Mouse (Mus musculus) liver, postnatal 0 days (tissue): ENCODE measurements around the gene Atcay. TPM values are rescaled to one million over a fixed set of nuclear protein-coding genes. Genes with fewer than 3 reads are reported as not detected.
A peak's percentile ranks its signal among the peaks of the same experiment; 100 is the strongest.

Source experiments
- ATAC-seq: fragments of 200-750 bp; cut with Nextera tagmentation; 2 replicates; pipeline ENCODE4 v1.8.0; 2017; ENCODE audit warnings: mild to moderate bottlenecking, moderate library complexity
- DNase-seq: peaks from one replicate; pipeline ENCODE4 v3.0.0-alpha.2; 2016
- H3K27ac ChIP-seq: fragments of 300-500 bp; sonication (generic); 2 replicates; pipeline ENCODE4 v1.5.1; 2014; ENCODE audit warnings: antibody characterized with exemption, moderate library complexity, mild to moderate bottlenecking, low read depth
- H3K27me3 ChIP-seq: fragments of 300-500 bp; sonication (generic); 2 replicates; pipeline ENCODE4 v1.6.1; 2014; ENCODE audit warnings: low read length, control low read depth, mixed read lengths; ENCODE audit not compliant: insufficient read depth
- H3K36me3 ChIP-seq: fragments of 300-500 bp; sonication (generic); replicated peaks from 2 replicates; pipeline ENCODE4 v1.6.1; 2014; ENCODE audit warnings: mild to moderate bottlenecking, control low read depth, low read length, moderate library complexity, mixed read lengths; ENCODE audit not compliant: insufficient read depth
- H3K4me1 ChIP-seq: fragments of 300-500 bp; sonication (generic); 2 replicates; pipeline ENCODE4 v1.6.1; 2014; ENCODE audit warnings: antibody characterized with exemption, mild to moderate bottlenecking, control low read depth; ENCODE audit not compliant: insufficient read depth
- H3K4me2 ChIP-seq: fragments of 300-500 bp; sonication (generic); 2 replicates; pipeline ENCODE4 v1.6.1; 2014; ENCODE audit warnings: low read depth, mild to moderate bottlenecking, low read length, moderate library complexity, mixed read lengths
- H3K4me3 ChIP-seq: fragments of 300-500 bp; sonication (generic); 2 replicates; pipeline ENCODE4 v1.5.1; 2014; ENCODE audit warnings: low read depth, low read length
- H3K9ac ChIP-seq: fragments of 300-500 bp; sonication (generic); replicated peaks from 2 replicates; pipeline ENCODE4 v1.6.1; 2014; ENCODE audit warnings: mild to moderate bottlenecking, moderate library complexity
- H3K9me3 ChIP-seq: fragments of 300-500 bp; sonication (generic); 2 replicates; pipeline ENCODE4 v1.6.1; 2016; ENCODE audit warnings: mild to moderate bottlenecking, control low read depth, low read length, mixed read lengths
- CTCF ChIP-seq: sonication (generic); IDR thresholded peaks from 2 replicates; pipeline ENCODE4 v1.5.1; 2016; ENCODE audit warnings: antibody characterized with exemption, low read depth
- EP300 ChIP-seq: IDR thresholded peaks from 2 replicates; pipeline ENCODE4 v1.6.1; 2016; ENCODE audit warnings: antibody characterized with exemption, low read depth, mild to moderate bottlenecking
- WGBS: fragments of 180-500 bp; shearing (Covaris S2); extraction: QIAGEN DNeasy Blood & Tissue Kit; methylation state at CpG from one replicate; pipeline ENCODE4 v1.1.7; 2014; ENCODE audit not compliant: insufficient replicate concordance; 5-methylcytosine and 5-hydroxymethylcytosine counted together
- polyA plus RNA-seq: library from polyadenylated mRNA; unstranded; fragments of >200 nt; fragmentation: Nextera tagmentation; extraction: Ambion mirVana; gene quantifications from 2 replicates; pipeline ENCODE4 v1.2.1, GENCODE M21; 2015

The Atcay gene
- polyA plus RNA-seq, 1 experiment from 2014 or later = not detected

DNA sequence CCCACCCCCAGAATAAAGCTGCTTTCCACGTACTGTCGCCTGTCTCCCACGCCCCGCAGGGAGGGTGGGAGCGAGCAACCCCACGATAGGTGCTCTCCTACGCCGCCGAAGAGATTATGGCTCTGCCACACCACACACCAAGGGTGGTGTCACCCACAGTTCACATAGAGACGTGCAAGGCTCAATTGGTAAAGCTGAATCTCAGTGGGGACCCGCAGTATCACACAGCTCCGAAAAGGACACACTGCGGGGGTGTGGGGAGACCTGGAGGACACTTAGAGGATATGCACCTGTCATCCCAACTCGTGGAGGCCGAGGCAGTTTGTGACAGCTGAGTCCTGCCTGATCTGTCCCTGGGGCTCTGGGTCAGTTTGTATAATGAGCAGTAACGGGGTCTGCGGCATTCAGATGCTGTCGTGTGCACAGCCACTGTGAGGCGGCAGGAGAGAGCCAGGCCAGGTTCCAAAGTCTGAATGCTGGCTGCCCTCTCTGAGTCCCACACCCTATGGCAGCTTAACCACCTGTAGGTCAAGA is 37.6 kb downstream of the Atcay start:
- TF ChIP-seq EP300 (no peak), CTCF (no peak)
- Histone ChIP-seq H3K4me3 (peak overlapping the region; percentile 64), H3K9ac (peak overlapping the region; percentile 80), H3K4me2 (peak overlapping the region; percentile 88), H3K36me3 (peaks cover 8% of the 10 kb centered on the region; the same call in 1 of the 2 replicates), H3K27me3 (peaks cover 23% of the 10 kb centered on the region), H3K4me1 (peaks cover 34% of the 10 kb centered on the region), H3K27ac (peak overlapping the region; percentile 89), H3K9me3 (no peaks in the 10 kb centered on the region)
- DNase-seq = peak; percentile 40
- 6% methylated on average over 19 of the region's 19 CpGs for WGBS
- peak; percentile 8 for ATAC-seq

DNA sequence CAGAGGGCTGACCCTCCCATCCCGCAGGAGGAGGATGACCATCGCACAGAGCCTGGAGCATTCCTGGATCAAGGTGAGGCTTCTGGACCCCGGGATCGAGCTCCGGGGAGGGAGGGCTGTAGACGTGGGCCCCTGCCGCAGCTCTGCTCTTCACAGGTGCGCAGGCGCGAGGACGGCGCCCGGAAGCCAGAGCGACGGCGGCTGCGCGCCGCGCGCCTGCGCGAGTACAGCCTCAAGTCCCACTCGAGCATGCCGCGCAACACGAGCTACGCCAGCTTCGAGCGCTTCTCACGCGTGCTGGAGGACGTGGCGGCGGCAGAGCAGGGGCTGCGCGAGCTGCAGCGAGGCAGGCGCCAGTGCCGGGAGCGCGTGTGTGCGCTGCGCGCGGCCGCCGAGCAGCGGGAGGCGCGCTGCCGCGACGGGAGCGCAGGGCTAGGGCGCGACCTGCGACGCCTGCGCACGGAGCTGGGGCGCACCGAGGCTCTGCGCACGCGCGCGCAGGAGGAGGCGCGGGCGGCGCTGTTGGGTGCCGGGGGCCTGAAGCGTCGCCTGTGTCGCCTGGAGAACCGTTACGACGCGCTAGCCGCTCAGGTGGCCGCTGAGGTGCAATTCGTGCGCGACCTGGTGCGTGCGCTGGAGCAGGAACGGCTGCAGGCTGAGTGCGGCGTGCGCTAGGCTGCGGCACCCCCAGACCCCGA is 38.2 kb downstream of the Atcay start:
- Histone ChIP-seq H3K36me3 (peaks cover 8% of the 10 kb centered on the region; the same call in 1 of the 2 replicates), H3K27ac (peak overlapping the region; percentile 89), H3K27me3 (peaks cover 23% of the 10 kb centered on the region), H3K4me2 (peak overlapping the region; percentile 88), H3K9me3 (no peaks in the 10 kb centered on the region), H3K9ac (peak overlapping the region; percentile 80), H3K4me3 (peak overlapping the region; percentile 64), H3K4me1 (peaks cover 34% of the 10 kb centered on the region)
- under 1% methylated on average over 49 of the region's 93 CpGs for WGBS
- peak; percentile 86 for ATAC-seq
- TF ChIP-seq EP300 (no peak), CTCF (peak; percentile 10; the same call in 1 of the 2 replicates)
- peak; percentile 82 for DNase-seq

DNA sequence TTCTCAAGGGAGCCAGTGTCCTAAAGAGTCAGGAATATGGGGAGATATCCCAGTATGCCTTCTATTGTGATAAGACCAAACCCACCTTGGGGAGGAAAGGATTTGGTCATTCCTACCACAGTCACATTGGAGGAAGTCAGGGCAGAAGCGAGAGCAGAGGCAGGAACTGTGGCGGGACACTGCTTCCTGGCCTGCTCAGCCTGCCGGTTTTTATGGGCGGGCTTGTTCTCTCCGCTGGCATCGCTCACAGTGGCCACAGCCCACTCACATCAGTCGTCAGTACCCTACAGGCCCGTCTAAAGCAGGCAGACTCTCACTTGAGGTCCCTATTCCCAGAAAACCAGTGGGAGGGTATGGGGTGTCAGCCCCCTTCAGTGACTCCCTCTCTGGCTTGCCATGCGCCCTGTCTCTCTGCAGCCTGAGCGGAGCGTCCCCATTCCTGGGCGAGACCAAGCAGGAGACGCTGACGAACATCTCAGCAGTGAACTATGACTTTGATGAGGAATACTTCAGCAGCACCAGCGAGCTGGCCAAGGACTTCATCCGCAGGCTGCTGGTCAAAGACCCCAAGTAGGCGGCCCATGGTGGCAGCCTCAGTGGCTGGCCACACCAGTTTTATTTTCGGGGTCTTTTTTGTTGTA is 39.2 kb downstream of the Atcay start:
- Histone ChIP-seq H3K27me3 (peaks cover 23% of the 10 kb centered on the region), H3K4me1 (peaks cover 34% of the 10 kb centered on the region), H3K9ac (no peak overlapping the region; the same call in 1 of the 2 replicates), H3K36me3 (peaks cover 12% of the 10 kb centered on the region; the same call in 1 of the 2 replicates), H3K9me3 (no peaks in the 10 kb centered on the region), H3K27ac (peak overlapping the region; percentile 89), H3K4me2 (peak overlapping the region; percentile 88), H3K4me3 (no peak overlapping the region)
- 62% methylated on average over 18 of the region's 18 CpGs for WGBS
- no peak for TF ChIP-seq CTCF
- no peak for TF ChIP-seq EP300
- ATAC-seq = no peak
- DNase-seq = peak; percentile 27

DNA sequence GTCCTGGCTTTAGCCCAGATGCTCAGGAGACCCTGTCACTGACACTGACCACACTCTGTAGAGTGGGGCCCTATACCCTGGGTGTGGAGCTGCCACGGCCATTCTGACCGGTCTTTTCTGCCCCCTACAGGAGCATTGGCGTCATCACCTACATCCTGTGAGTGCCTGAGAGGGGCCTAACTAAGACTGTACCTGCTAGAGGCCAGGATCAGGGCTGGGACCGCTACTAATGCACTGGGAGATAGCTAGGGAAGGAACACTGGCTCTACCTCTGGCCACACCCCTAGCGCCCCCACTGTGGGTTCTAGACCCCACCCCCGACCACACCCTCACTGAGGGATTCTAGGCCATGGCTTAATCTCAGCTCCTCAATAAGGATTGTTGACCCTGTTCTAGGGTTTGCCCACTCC is 39.7 kb downstream of the Atcay start:
- Histone ChIP-seq H3K36me3 (peaks cover 12% of the 10 kb centered on the region; the same call in 1 of the 2 replicates), H3K9ac (no peak overlapping the region), H3K27me3 (peaks cover 21% of the 10 kb centered on the region; the same call in 1 of the 2 replicates), H3K4me3 (no peak overlapping the region), H3K4me2 (no peak overlapping the region), H3K9me3 (no peaks in the 10 kb centered on the region), H3K4me1 (peaks cover 34% of the 10 kb centered on the region), H3K27ac (peak overlapping the region; percentile 89; the same call in 1 of the 2 replicates)
- ATAC-seq (no peak), DNase-seq (peak; percentile 37)
- 48% methylated on average over 6 of the region's 6 CpGs for WGBS
- no peak for TF ChIP-seq EP300
- TF ChIP-seq CTCF = peak; percentile 51

DNA sequence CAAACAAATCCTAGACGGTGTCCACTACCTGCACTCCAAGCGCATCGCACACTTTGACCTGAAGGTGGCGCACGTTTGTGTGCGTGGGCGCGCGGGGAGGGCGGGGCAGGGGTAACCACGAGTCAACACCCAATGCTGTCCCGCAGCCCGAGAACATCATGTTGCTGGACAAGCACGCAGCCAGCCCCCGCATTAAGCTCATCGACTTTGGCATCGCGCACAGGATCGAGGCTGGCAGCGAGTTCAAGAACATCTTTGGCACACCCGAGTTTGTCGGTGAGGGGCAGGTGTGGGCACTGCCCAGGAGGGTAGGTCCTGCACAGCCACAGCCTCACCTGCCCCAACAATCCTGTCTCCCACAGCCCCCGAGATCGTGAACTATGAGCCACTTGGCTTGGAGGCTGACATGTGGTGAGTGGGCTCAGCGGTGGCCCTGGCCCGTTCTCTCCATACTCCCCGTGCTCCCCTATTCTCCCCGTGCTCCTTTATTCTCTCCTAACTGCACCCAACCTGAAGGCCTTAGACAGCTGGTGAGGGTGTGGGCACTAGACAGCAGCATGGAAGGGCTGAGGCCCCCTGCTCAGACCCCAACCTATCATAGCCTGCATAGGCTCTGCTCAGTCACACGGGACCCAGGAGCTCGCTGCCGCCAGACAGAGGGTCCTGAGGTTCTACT is 40.3 kb downstream of the Atcay start:
- DNase-seq = peak; percentile 70
- H3K36me3 ChIP-seq = peaks cover 14% of the 10 kb centered on the region
- 0 out of 2 replicates have a peak overlapping the region, but pooled peaks have one; percentile 89 for H3K27ac ChIP-seq
- no peak for ATAC-seq
- TF ChIP-seq EP300 (no peak), CTCF (peak; percentile 73)
- no peak overlapping the region for H3K4me3 ChIP-seq
- no peak overlapping the region for H3K9ac ChIP-seq
- H3K9me3 ChIP-seq = no peaks in the 10 kb centered on the region
- H3K4me2 ChIP-seq = no peak overlapping the region
- WGBS = 66% methylated on average over 31 of the region's 31 CpGs
- H3K27me3 ChIP-seq = peaks cover 16% of the 10 kb centered on the region; the same call in 1 of the 2 replicates
- peaks cover 34% of the 10 kb centered on the region for H3K4me1 ChIP-seq
